Mouse (Mus musculus) stomach, embryonic 16.5 days (tissue): Measurements from ENCODE around the gene Ptgir. TPM values are rescaled to one million over a fixed set of nuclear protein-coding genes. Genes with fewer than 3 reads are reported as not detected.

ENCODE experiments used
- ATAC-seq: fragments of 200-750 bp; cut with Nextera tagmentation; 2 replicates; pipeline ENCODE4 v1.8.0; 2017; ENCODE audit warnings: moderate number of reproducible peaks, moderate TSS enrichment; ENCODE audit not compliant: insufficient read depth, low FRiP score
- H3K27ac ChIP-seq: fragments of 300-500 bp; sonication (generic); 2 replicates; pipeline ENCODE4 v1.5.1; 2014; ENCODE audit warnings: low read length
- H3K27me3 ChIP-seq: fragments of 300-500 bp; sonication (generic); 2 replicates; pipeline ENCODE4 v1.6.1; 2014; ENCODE audit warnings: low read length, control low read depth, mixed read lengths; ENCODE audit not compliant: control insufficient read depth, insufficient read depth
- H3K36me3 ChIP-seq: fragments of 300-500 bp; sonication (generic); 2 replicates; pipeline ENCODE4 v1.6.1; 2014; ENCODE audit warnings: low read length; ENCODE audit not compliant: control insufficient read depth, insufficient read depth
- H3K4me1 ChIP-seq: fragments of 300-500 bp; sonication (generic); 2 replicates; pipeline ENCODE4 v1.6.1; 2014; ENCODE audit warnings: low read length, control low read depth, mixed read lengths; ENCODE audit not compliant: control insufficient read depth, insufficient read depth
- H3K4me2 ChIP-seq: fragments of 300-500 bp; sonication (generic); 2 replicates; pipeline ENCODE4 v1.6.1; 2014; ENCODE audit warnings: low read depth, low read length, mixed read lengths
- H3K4me3 ChIP-seq: fragments of 300-500 bp; sonication (generic); replicated peaks from 2 replicates; pipeline ENCODE4 v1.5.1; 2014; ENCODE audit warnings: mild to moderate bottlenecking, low read length
- H3K9ac ChIP-seq: fragments of 300-500 bp; sonication (generic); 2 replicates; pipeline ENCODE4 v1.6.1; 2014; ENCODE audit warnings: low read length
- H3K9me3 ChIP-seq: fragments of 300-500 bp; sonication (generic); replicated peaks from 2 replicates; pipeline ENCODE4 v1.6.1; 2016; ENCODE audit warnings: low read length, control low read depth; ENCODE audit not compliant: control insufficient read depth
- WGBS: fragments of 180-500 bp; shearing (Covaris S2); extraction: QIAGEN DNeasy Blood & Tissue Kit; methylation state at CpG from one replicate; pipeline ENCODE4 v1.1.7; 2014; 5-methylcytosine and 5-hydroxymethylcytosine counted together
- polyA plus RNA-seq: library from polyadenylated mRNA; unstranded; fragments of >200 nt; fragmentation: Nextera tagmentation; extraction: Ambion mirVana; gene quantifications from 2 replicates; pipeline ENCODE4 v1.2.1, GENCODE M21; 2015

Ptgir gene
- polyA plus RNA-seq, 1 experiment from 2014 or later, result 3.2 TPM

- H3K4me3 ChIP-seq, result 0 out of 2 replicates have a peak overlapping the region, but pooled peaks have one; percentile 1
- H3K4me2 ChIP-seq, result peak overlapping the region; percentile 23
- no peak for ATAC-seq
- peaks cover 45% of the 10 kb centered on the region for H3K4me1 ChIP-seq
- H3K36me3 ChIP-seq, result no peaks in the 10 kb centered on the region
- H3K27me3 ChIP-seq, result no peaks in the 10 kb centered on the region
- H3K9me3 ChIP-seq, result no peaks in the 10 kb centered on the region
- 58% methylated on average over 11 of the region's 11 CpGs for WGBS
- peak overlapping the region; percentile 24; the same call in 1 of the 2 replicates for H3K27ac ChIP-seq
- H3K9ac ChIP-seq, result peak overlapping the region; percentile 56
Measured at GRCm38 (mm10) chr7:16908859-16909258, 2.6 kb downstream of the Ptgir start.

GRCm38 (mm10) chr7:16909909-16910308 lies 3.6 kb downstream of the Ptgir start:
- peak overlapping the region; percentile 24; the same call in 1 of the 2 replicates for H3K27ac ChIP-seq
- H3K9me3 ChIP-seq, result no peaks in the 10 kb centered on the region
- WGBS, result 35% methylated on average over 10 of the region's 10 CpGs
- ATAC-seq, result no peak
- H3K27me3 ChIP-seq, result no peaks in the 10 kb centered on the region
- peaks cover 40% of the 10 kb centered on the region for H3K4me1 ChIP-seq
- peak overlapping the region; percentile 56 for H3K9ac ChIP-seq
- H3K4me2 ChIP-seq, result no peak overlapping the region
- no peak overlapping the region for H3K4me3 ChIP-seq
- no peaks in the 10 kb centered on the region for H3K36me3 ChIP-seq

- H3K27ac ChIP-seq, result no peak overlapping the region
- 0 out of 2 replicates have a peak, but pooled peaks cover 7% of the 10 kb centered on the region for H3K36me3 ChIP-seq
- H3K27me3 ChIP-seq, result no peaks in the 10 kb centered on the region
- H3K4me1 ChIP-seq, result peaks cover 27% of the 10 kb centered on the region
- WGBS, result 84% methylated on average over 3 of the region's 3 CpGs
- no peak overlapping the region for H3K9ac ChIP-seq
- H3K4me3 ChIP-seq, result no peak overlapping the region
- no peak overlapping the region for H3K4me2 ChIP-seq
- no peak for ATAC-seq
- no peaks in the 10 kb centered on the region for H3K9me3 ChIP-seq
Measured at GRCm38 (mm10) chr7:16911904-16912303, 5.6 kb downstream of the Ptgir start.

GRCm38 (mm10) chr7:16912360-16912759 lies 6.1 kb downstream of the Ptgir start:
- no peak overlapping the region for H3K27ac ChIP-seq
- H3K36me3 ChIP-seq, result peaks cover 12% of the 10 kb centered on the region
- no peak for ATAC-seq
- no peaks in the 10 kb centered on the region for H3K27me3 ChIP-seq
- no peak overlapping the region for H3K4me3 ChIP-seq
- no peak overlapping the region for H3K4me2 ChIP-seq
- H3K4me1 ChIP-seq, result peaks cover 27% of the 10 kb centered on the region
- no peak overlapping the region for H3K9ac ChIP-seq
- H3K9me3 ChIP-seq, result no peaks in the 10 kb centered on the region
- 53% methylated on average over 6 of the region's 6 CpGs for WGBS

GRCm38 (mm10) chr7:16913806-16914452 lies 7.6 kb downstream of the Ptgir start:
- no peak overlapping the region for H3K9ac ChIP-seq
- peaks cover 18% of the 10 kb centered on the region for H3K4me1 ChIP-seq
- 25% methylated on average over 10 of the region's 10 CpGs for WGBS
- peak; percentile 58; the same call in 1 of the 2 replicates for ATAC-seq
- H3K27ac ChIP-seq, result no peak overlapping the region
- no peaks in the 10 kb centered on the region for H3K27me3 ChIP-seq
- H3K36me3 ChIP-seq, result peaks cover 18% of the 10 kb centered on the region
- H3K9me3 ChIP-seq, result no peaks in the 10 kb centered on the region
- H3K4me2 ChIP-seq, result no peak overlapping the region
- no peak overlapping the region for H3K4me3 ChIP-seq

- Histone ChIP-seq H3K4me2 (no peak overlapping the region), H3K9me3 (no peaks in the 10 kb centered on the region), H3K27ac (no peak overlapping the region), H3K9ac (no peak overlapping the region), H3K36me3 (peaks cover 18% of the 10 kb centered on the region), H3K4me1 (peaks cover 14% of the 10 kb centered on the region), H3K4me3 (no peak overlapping the region), H3K27me3 (no peaks in the 10 kb centered on the region)
- ATAC-seq, result no peak
- WGBS, result 81% methylated on average over 18 of the region's 18 CpGs
Measured at GRCm38 (mm10) chr7:16914453-16915343, 8.4 kb downstream of the Ptgir start.

GRCm38 (mm10) chr7:16915461-16916340 lies 9.4 kb downstream of the Ptgir start:
- no peak overlapping the region for H3K27ac ChIP-seq
- H3K4me3 ChIP-seq, result no peak overlapping the region
- WGBS, result 90% methylated on average over 32 of the region's 32 CpGs
- no peak overlapping the region for H3K4me2 ChIP-seq
- no peaks in the 10 kb centered on the region for H3K9me3 ChIP-seq
- ATAC-seq, result no peak
- H3K27me3 ChIP-seq, result no peaks in the 10 kb centered on the region
- peaks cover 18% of the 10 kb centered on the region for H3K36me3 ChIP-seq
- H3K4me1 ChIP-seq, result peaks cover 18% of the 10 kb centered on the region
- no peak overlapping the region for H3K9ac ChIP-seq

GRCm38 (mm10) chr7:16916342-16917265 lies 10.3 kb downstream of the Ptgir start:
- no peak overlapping the region for H3K4me2 ChIP-seq
- WGBS, result 67% methylated on average over 29 of the region's 30 CpGs
- no peaks in the 10 kb centered on the region for H3K9me3 ChIP-seq
- no peak overlapping the region for H3K4me3 ChIP-seq
- ATAC-seq, result no peak
- H3K9ac ChIP-seq, result no peak overlapping the region
- no peaks in the 10 kb centered on the region for H3K27me3 ChIP-seq
- H3K36me3 ChIP-seq, result peaks cover 18% of the 10 kb centered on the region
- peaks cover 27% of the 10 kb centered on the region for H3K4me1 ChIP-seq
- no peak overlapping the region for H3K27ac ChIP-seq
